Mouse (Mus musculus): ENCODE data around the gene Tmem238.
A peak's percentile ranks its signal among the peaks of the same experiment; 100 is the strongest.

Gene Tmem238

GRCm38 (mm10) chr7:4747156-4747899 is 42.1 kb downstream of the Tmem238 start:
- DNase-seq (ENCODE audit: low spot score in 2 of 2), result no peak

- DNase-seq (ENCODE audit: low spot score in 2 of 2), result no peak
Measured at GRCm38 (mm10) chr7:4746326-4746980, 43.0 kb downstream of the Tmem238 start.

GRCm38 (mm10) chr7:4744886-4745285 is 44.6 kb downstream of the Tmem238 start:
- no peak for DNase-seq (ENCODE audit: low spot score in 2 of 2)

- no peak for DNase-seq (ENCODE audit: low spot score in 2 of 2)
Measured at GRCm38 (mm10) chr7:4743354-4743753, 46.1 kb downstream of the Tmem238 start.

GRCm38 (mm10) chr7:4742482-4742819 is 47.0 kb downstream of the Tmem238 start:
- DNase-seq (ENCODE audit: low spot score in 2 of 2), result no peak

GRCm38 (mm10) chr7:4741672-4742481 is 47.6 kb downstream of the Tmem238 start:
- DNase-seq (ENCODE audit: low spot score in 2 of 2), result no peak

GRCm38 (mm10) chr7:4741151-4741550 is 48.3 kb downstream of the Tmem238 start:
- no peak for DNase-seq (ENCODE audit: low spot score in 2 of 2)

GRCm38 (mm10) chr7:4740309-4740727 is 49.1 kb downstream of the Tmem238 start:
- DNase-seq (ENCODE audit: low spot score in 2 of 2), result peak in 1 of 2 experiments; percentile 39

GRCm38 (mm10) chr7:4739544-4740275 is 49.7 kb downstream of the Tmem238 start, which contains the start of gene Kmt5c:
Gene Kmt5c, plus strand, starts transcription at chr7:4740115.
- peak; percentile 100 for DNase-seq (ENCODE audit: low spot score in 2 of 2)

GRCm38 (mm10) chr7:4739041-4739543 is 50.4 kb downstream of the Tmem238 start:
- no peak for DNase-seq (ENCODE audit: low spot score in 2 of 2)

Measured in left cerebral cortex, adult 9 months (tissue).